Mouse (Mus musculus) CH12.LX (cell line): Measurements from ENCODE around the gene Adam11. TPM values are rescaled to one million over a fixed set of nuclear protein-coding genes. Genes with fewer than 3 reads are reported as not detected.

Experiments used
- DNase-seq: peaks from one replicate; pipeline ENCODE4 v3.0.0-alpha.2; 2013; ENCODE audit errors: extremely low read depth
- H3K27ac ChIP-seq: 2 replicates; pipeline ENCODE4 v1.5.1; 2012; ENCODE audit warnings: low read depth, mild to moderate bottlenecking, control low read depth, moderate library complexity; ENCODE audit not compliant: insufficient read depth
- H3K27me3 ChIP-seq: replicated peaks from 2 replicates; pipeline ENCODE3; 2012; ENCODE audit warnings: inconsistent platforms
- H3K36me3 ChIP-seq, 2 experiments: replicated peaks in 1 of 2; 2 replicates each; pipeline versions ENCODE3 to v1.6.1; 2012; ENCODE audit warnings: inconsistent platforms in 1 of 2, low read length in 1 of 2, mild to moderate bottlenecking in 1 of 2, mixed read lengths in 1 of 2, moderate library complexity in 1 of 2; ENCODE audit not compliant: control insufficient read depth in 1 of 2, insufficient read depth in 1 of 2
- H3K4me1 ChIP-seq, 2 experiments: 2 replicates each; pipeline ENCODE4 v1.6.1; 2012; ENCODE audit warnings: inconsistent platforms in 1 of 2, moderate library complexity in 1 of 2; ENCODE audit not compliant: insufficient read depth in 2 of 2, control insufficient read depth in 1 of 2
- H3K4me2 ChIP-seq: 2 replicates; pipeline ENCODE4 v1.6.1; 2012; ENCODE audit warnings: low read depth, mild to moderate bottlenecking, control low read depth; ENCODE audit not compliant: poor library complexity, insufficient read depth, severe bottlenecking
- H3K4me3 ChIP-seq, 3 experiments: fragments of 150-350 bp in 1 of 3; sonication (generic) in 1 of 3; replicated peaks in 1 of 3; 2 replicates each; pipeline versions ENCODE3 to v1.5.1; 2011 to 2012; ENCODE audit warnings: low read depth in 2 of 3, low read length in 2 of 3, mild to moderate bottlenecking in 2 of 3, moderate library complexity in 2 of 3, control low read depth in 1 of 3, improper control_type of control experiment in 1 of 3, inconsistent platforms in 1 of 3, mixed read lengths in 1 of 3; ENCODE audit not compliant: poor library complexity in 1 of 3
- H3K79me2 ChIP-seq: replicated peaks from 2 replicates; pipeline ENCODE4 v1.6.1; 2012; ENCODE audit warnings: mild to moderate bottlenecking, moderate library complexity; ENCODE audit not compliant: control insufficient read depth, poor library complexity, insufficient read depth, severe bottlenecking; ENCODE audit errors: extremely low read depth
- H3K9ac ChIP-seq: 2 replicates; pipeline ENCODE4 v1.6.1; 2012; ENCODE audit warnings: low read depth, mild to moderate bottlenecking, control low read depth, moderate library complexity; ENCODE audit not compliant: insufficient read depth
- H3K9me3 ChIP-seq: replicated peaks from 2 replicates; pipeline ENCODE3; 2012; ENCODE audit warnings: low read length, inconsistent platforms, mixed read lengths
- BHLHE40 ChIP-seq: IDR thresholded peaks from 2 replicates; pipeline ENCODE4 v1.6.1; 2011; ENCODE audit warnings: mild to moderate bottlenecking, low read depth, low read length, improper control_type of control experiment
- CHD1 ChIP-seq: IDR thresholded peaks from 2 replicates; pipeline ENCODE4 v1.6.1; 2012; ENCODE audit warnings: low read depth, low read length, improper control_type of control experiment, inconsistent platforms
- CHD2 ChIP-seq: IDR thresholded peaks from 2 replicates; pipeline ENCODE4 v1.6.1; 2011; ENCODE audit warnings: low read length, improper control_type of control experiment
- E2F4 ChIP-seq: IDR thresholded peaks from 2 replicates; pipeline ENCODE4 v1.6.1; 2011; ENCODE audit warnings: low read depth, low read length, improper control_type of control experiment; ENCODE audit not compliant: insufficient replicate concordance
- ELF1 ChIP-seq: IDR thresholded peaks from 2 replicates; pipeline ENCODE4 v1.6.1; 2014; ENCODE audit warnings: low read depth, mild to moderate bottlenecking, inconsistent platforms, low read length, improper control_type of control experiment
- GABPA ChIP-seq: IDR thresholded peaks from 2 replicates; pipeline ENCODE4 v1.6.1; 2012; ENCODE audit warnings: low read depth, low read length, improper control_type of control experiment, inconsistent platforms; ENCODE audit not compliant: insufficient replicate concordance
- HCFC1 ChIP-seq: IDR thresholded peaks from 2 replicates; pipeline ENCODE4 v1.6.1; 2012; ENCODE audit warnings: low read depth, mild to moderate bottlenecking, inconsistent platforms, low read length, improper control_type of control experiment
- JUN ChIP-seq: IDR thresholded peaks from 2 replicates; pipeline ENCODE4 v1.6.1; 2011; ENCODE audit warnings: low read depth, mild to moderate bottlenecking, low read length, improper control_type of control experiment, moderate library complexity; ENCODE audit not compliant: insufficient read depth
- MAFK ChIP-seq: IDR thresholded peaks from 2 replicates; pipeline ENCODE4 v1.6.1; 2011; ENCODE audit warnings: low read length, improper control_type of control experiment; ENCODE audit not compliant: insufficient replicate concordance
- MAX ChIP-seq: IDR thresholded peaks from 2 replicates; pipeline ENCODE4 v1.6.1; 2011; ENCODE audit warnings: low read length, improper control_type of control experiment
- MAZ ChIP-seq: IDR thresholded peaks from 2 replicates; pipeline ENCODE4 v1.6.1; 2012; ENCODE audit warnings: low read depth, mild to moderate bottlenecking, inconsistent platforms, low read length, improper control_type of control experiment, moderate library complexity
- MYC ChIP-seq: IDR thresholded peaks from 2 replicates; pipeline ENCODE4 v1.6.1; 2011; ENCODE audit warnings: low read depth, mild to moderate bottlenecking, improper control_type of control experiment, low read length
- NELFE ChIP-seq: IDR thresholded peaks from 2 replicates; pipeline ENCODE4 v1.6.1; 2011; ENCODE audit warnings: low read depth, low read length, improper control_type of control experiment
- NRF1 ChIP-seq: IDR thresholded peaks from 2 replicates; pipeline ENCODE4 v1.6.1; 2014; ENCODE audit warnings: low read depth, mild to moderate bottlenecking, inconsistent platforms, low read length, improper control_type of control experiment, moderate library complexity
- RCOR1 ChIP-seq: conservative IDR thresholded peaks from 2 replicates; pipeline ENCODE4 v1.6.1; 2012; ENCODE audit warnings: low read depth, mild to moderate bottlenecking, inconsistent platforms, low read length, improper control_type of control experiment
- SIN3A ChIP-seq: IDR thresholded peaks from 2 replicates; pipeline ENCODE4 v1.6.1; 2012; ENCODE audit warnings: low read length, improper control_type of control experiment, inconsistent platforms
- SMC3 ChIP-seq: IDR thresholded peaks from 2 replicates; pipeline ENCODE4 v1.6.1; 2011; ENCODE audit warnings: low read depth, low read length, improper control_type of control experiment
- TBP ChIP-seq: conservative IDR thresholded peaks from 2 replicates; pipeline ENCODE4 v1.6.1; 2011; ENCODE audit warnings: low read depth, low read length, improper control_type of control experiment
- TCF12 ChIP-seq: IDR thresholded peaks from 2 replicates; pipeline ENCODE4 v1.6.1; 2014; ENCODE audit warnings: low read depth, mild to moderate bottlenecking, inconsistent platforms, low read length, improper control_type of control experiment
- UBTF ChIP-seq: IDR thresholded peaks from 2 replicates; pipeline ENCODE4 v1.6.1; 2012; ENCODE audit warnings: low read depth, mild to moderate bottlenecking, inconsistent platforms, low read length, improper control_type of control experiment, moderate library complexity
- USF1 ChIP-seq: IDR thresholded peaks from 2 replicates; pipeline ENCODE4 v1.6.1; 2014; ENCODE audit warnings: low read depth, mild to moderate bottlenecking, inconsistent platforms, low read length, improper control_type of control experiment
- ZMIZ1 ChIP-seq: IDR thresholded peaks from 2 replicates; pipeline ENCODE4 v1.6.1; 2012; ENCODE audit warnings: low read depth, mild to moderate bottlenecking, inconsistent platforms, low read length, improper control_type of control experiment
- ZNF384 ChIP-seq: IDR thresholded peaks from 2 replicates; pipeline ENCODE4 v1.6.1; 2012; ENCODE audit warnings: low read depth, low read length, improper control_type of control experiment, inconsistent platforms
- dilution Hi-C: fragments of 300-500 bp; cut with MboI; formaldehyde crosslinking; loops from 2 replicates; pipeline ENCODE4 v1.14.3; 2020; ENCODE audit warnings: low sequenced_read_pairs; ENCODE audit not compliant: extremely low pct_unique_long_range_greater_than_20kb, extremely low pct_ligation_motif_present
- in situ Hi-C: fragments of 300-500 bp; cut with MboI; formaldehyde crosslinking; loops from 3 replicates; pipeline ENCODE4 v1.14.3; 2019; ENCODE audit warnings: low sequenced_read_pairs, low pct_ligation_motif_present, low pct_unique_long_range_greater_than_20kb, mixed read lengths
- polyA plus RNA-seq: library from polyadenylated mRNA; unstranded; fragments of >175 nt; gene quantifications from 2 replicates; pipeline ENCODE4 v1.2.1, GENCODE M21; 2012; ENCODE audit warnings: low read depth; ENCODE audit not compliant: insufficient read length
- total RNA-seq, 2 experiments: library from RNA; depleted of rRNA; stranded (reverse); fragments of 300-350 nt in 1 of 2; fragments of >200 nt in 1 of 2; gene quantifications; 2 replicates each; pipeline ENCODE4 v1.2.3; 2012 to 2014

Adam11 gene
- total and polyA plus RNA-seq, 3 experiments = not detected

- Histone ChIP-seq H3K27me3 (peaks cover 82% of the 10 kb centered on the region), H3K79me2 (no peaks in the 10 kb centered on the region), H3K4me1 (peaks cover 2 to 11% of the 10 kb centered on the region in 2 experiments; a peak in 3 of 4 replicates), H3K9me3 (no peaks in the 10 kb centered on the region), H3K4me2 (no peak overlapping the region), H3K27ac (no peak overlapping the region), H3K36me3 (no peaks in the 10 kb centered on the region), H3K4me3 (no peak overlapping the region), H3K9ac (no peak overlapping the region)
- no peak for DNase-seq
- TF ChIP-seq JUN = no peak
- TF ChIP-seq MYC = no peak
- no peak for TF ChIP-seq RCOR1
- TF ChIP-seq CHD2 = no peak
- TF ChIP-seq HCFC1 = no peak
- no peak for TF ChIP-seq NRF1
- no peak for TF ChIP-seq GABPA
- TF ChIP-seq TCF12 = no peak
- dilution Hi-C loops (no loop called here), in situ Hi-C loops (loop anchor here (10.0 kb wide), 1 partner anchor 95 kb away; no protein-coding TSS in a partner anchor)
Observed at GRCm38 (mm10) chr11:102769993-102770661, 8.9 kb downstream of the Adam11 start.

GRCm38 (mm10) chr11:102770662-102771435 is 9.6 kb downstream of the Adam11 start:
- DNase-seq = no peak
- Histone ChIP-seq H3K4me2 (no peak overlapping the region), H3K4me1 (peaks cover 2 to 11% of the 10 kb centered on the region in 2 experiments; a peak in 3 of 4 replicates), H3K9me3 (no peaks in the 10 kb centered on the region), H3K27ac (no peak overlapping the region), H3K79me2 (no peaks in the 10 kb centered on the region), H3K4me3 (no peak overlapping the region), H3K9ac (no peak overlapping the region), H3K36me3 (no peaks in the 10 kb centered on the region), H3K27me3 (peaks cover 82% of the 10 kb centered on the region)
- dilution Hi-C loops = no loop called here
- TF ChIP-seq ELF1 = no peak
- TF ChIP-seq SIN3A = no peak
- TF ChIP-seq SMC3 = no peak
- TF ChIP-seq USF1 = no peak
- no peak for TF ChIP-seq ZNF384
- no peak for TF ChIP-seq NELFE
- TF ChIP-seq TBP = no peak
- no peak for TF ChIP-seq BHLHE40
- no peak for TF ChIP-seq CHD1
- no peak for TF ChIP-seq JUN
- no peak for TF ChIP-seq CHD2
- no peak for TF ChIP-seq ZMIZ1
- TF ChIP-seq MAZ = no peak
- TF ChIP-seq UBTF = no peak
- no peak for TF ChIP-seq MAFK
- TF ChIP-seq MAX = no peak
- TF ChIP-seq E2F4 = no peak
- TF ChIP-seq HCFC1 = no peak
- in situ Hi-C loops = loop anchor here (10.0 kb wide), 1 partner anchor 94 kb away; no protein-coding TSS in a partner anchor
